Mouse (Mus musculus): ENCODE results near the gene Polg2. TPM values are rescaled to one million over a fixed set of nuclear protein-coding genes. Genes with fewer than 3 reads are reported as not detected.

Gene Polg2
- total and polyA plus RNA-seq, 3 experiments, result 12.1 to 12.5 (median 12.3) TPM

- dilution Hi-C loops (cut with MboI; ENCODE audit: extremely low pct_ligation_motif_present, extremely low pct_unique_long_range_greater_than_20kb, low sequenced_read_pairs) (no loop called here), in situ Hi-C loops (cut with MboI; ENCODE audit: low pct_ligation_motif_present, low pct_unique_long_range_greater_than_20kb, low sequenced_read_pairs) (no loop called here)
- H3K9ac ChIP-seq (ENCODE audit: insufficient read depth, low read depth), result no peak overlapping the region
- H3K9me3 ChIP-seq (replicated peaks; ENCODE audit: low read length), result no peaks in the 10 kb centered on the region
- no peak for DNase-seq (ENCODE audit: extremely low read depth)
- no peaks in the 10 kb centered on the region for H3K79me2 ChIP-seq (replicated peaks; ENCODE audit: control insufficient read depth, extremely low read depth, insufficient read depth, poor library complexity, severe bottlenecking)
- TF ChIP-seq MAZ (IDR thresholded peaks at IDR 0.05; ENCODE audit: low read depth, low read length) (no peak), ZKSCAN1 (IDR thresholded peaks at IDR 0.05; ENCODE audit: borderline replicate concordance, low read depth, low read length) (no peak), GABPA (IDR thresholded peaks at IDR 0.05; ENCODE audit: insufficient replicate concordance, low read depth, low read length) (no peak), ZNF384 (IDR thresholded peaks at IDR 0.05; ENCODE audit: low read depth, low read length) (no peak), CTCF (conservative IDR thresholded peaks at IDR 0.05 in 1 of 2, IDR thresholded peaks at IDR 0.05 in 1 of 2; ENCODE audit: low read depth in 2 of 2, low read length in 2 of 2) (no peak), NELFE (IDR thresholded peaks at IDR 0.05; ENCODE audit: low read depth, low read length) (no peak), BHLHE40 (IDR thresholded peaks at IDR 0.05; ENCODE audit: low read depth, low read length) (no peak), E2F4 (IDR thresholded peaks at IDR 0.05; ENCODE audit: insufficient replicate concordance, low read depth, low read length) (no peak), EP300 (IDR thresholded peaks at IDR 0.05; ENCODE audit: low read length) (no peak), MAX (IDR thresholded peaks at IDR 0.05; ENCODE audit: low read length) (no peak), ZC3H11A (IDR thresholded peaks at IDR 0.05; ENCODE audit: low read depth, low read length) (no peak), TCF12 (IDR thresholded peaks at IDR 0.05; ENCODE audit: low read depth, low read length) (no peak), MEF2A (IDR thresholded peaks at IDR 0.05; ENCODE audit: borderline replicate concordance, low read depth, low read length) (no peak), NRF1 (IDR thresholded peaks at IDR 0.05; ENCODE audit: low read depth, low read length) (no peak), JUN (IDR thresholded peaks at IDR 0.05; ENCODE audit: insufficient read depth, low read depth, low read length) (no peak), KAT2A (IDR thresholded peaks at IDR 0.05; ENCODE audit: insufficient replicate concordance, low read length) (no peak), SIN3A (IDR thresholded peaks at IDR 0.05; ENCODE audit: low read length) (no peak), HCFC1 (IDR thresholded peaks at IDR 0.05; ENCODE audit: low read depth, low read length) (no peak), MXI1 (IDR thresholded peaks at IDR 0.05; ENCODE audit: low read depth, low read length) (no peak)
- H3K4me2 ChIP-seq (ENCODE audit: insufficient read depth, low read depth, poor library complexity, severe bottlenecking), result no peak overlapping the region
- peaks cover 86 to 98% of the 10 kb centered on the region in 2 experiments for H3K36me3 ChIP-seq (replicated peaks in 1 of 2; ENCODE audit: control insufficient read depth in 1 of 2, insufficient read depth in 1 of 2, low read length in 1 of 2)
- H3K27ac ChIP-seq (ENCODE audit: insufficient read depth, low read depth), result no peak overlapping the region
- no peaks in the 10 kb centered on the region for H3K4me1 ChIP-seq (ENCODE audit: control insufficient read depth in 1 of 2, insufficient read depth in 2 of 2)
- H3K4me3 ChIP-seq (replicated peaks in 1 of 3; ENCODE audit: low read depth in 2 of 3, low read length in 2 of 3, poor library complexity in 1 of 3), result no peak overlapping the region
- no peaks in the 10 kb centered on the region for H3K27me3 ChIP-seq (replicated peaks)
Observed at GRCm38 (mm10) chr11:106815761-106816160, 36.4 kb upstream of the Polg2 start.

GRCm38 (mm10) chr11:106815331-106815730, 36.0 kb upstream of the Polg2 start:
- Histone ChIP-seq H3K9me3 (replicated peaks; ENCODE audit: low read length) (no peaks in the 10 kb centered on the region), H3K79me2 (replicated peaks; ENCODE audit: control insufficient read depth, extremely low read depth, insufficient read depth, poor library complexity, severe bottlenecking) (no peaks in the 10 kb centered on the region), H3K36me3 (replicated peaks in 1 of 2; ENCODE audit: control insufficient read depth in 1 of 2, insufficient read depth in 1 of 2, low read length in 1 of 2) (peaks cover 84 to 98% of the 10 kb centered on the region in 2 experiments), H3K27me3 (replicated peaks) (no peaks in the 10 kb centered on the region), H3K4me2 (ENCODE audit: insufficient read depth, low read depth, poor library complexity, severe bottlenecking) (no peak overlapping the region), H3K4me3 (replicated peaks in 1 of 3; ENCODE audit: low read depth in 2 of 3, low read length in 2 of 3, poor library complexity in 1 of 3) (no peak overlapping the region), H3K9ac (ENCODE audit: insufficient read depth, low read depth) (no peak overlapping the region), H3K4me1 (ENCODE audit: control insufficient read depth in 1 of 2, insufficient read depth in 2 of 2) (no peaks in the 10 kb centered on the region), H3K27ac (ENCODE audit: insufficient read depth, low read depth) (no peak overlapping the region)
- TF ChIP-seq USF2 (conservative IDR thresholded peaks at IDR 0.05; ENCODE audit: low read depth, low read length) (no peak), ETS1 (conservative IDR thresholded peaks at IDR 0.05; ENCODE audit: low read depth, low read length) (no peak), NELFE (IDR thresholded peaks at IDR 0.05; ENCODE audit: low read depth, low read length) (no peak), MXI1 (IDR thresholded peaks at IDR 0.05; ENCODE audit: low read depth, low read length) (no peak), UBTF (IDR thresholded peaks at IDR 0.05; ENCODE audit: low read depth, low read length) (no peak), NRF1 (IDR thresholded peaks at IDR 0.05; ENCODE audit: low read depth, low read length) (no peak), POLR2A (IDR thresholded peaks at IDR 0.05; ENCODE audit: low read depth, low read length) (no peak), SIN3A (IDR thresholded peaks at IDR 0.05; ENCODE audit: low read length) (no peak), E2F4 (IDR thresholded peaks at IDR 0.05; ENCODE audit: insufficient replicate concordance, low read depth, low read length) (no peak), ZC3H11A (IDR thresholded peaks at IDR 0.05; ENCODE audit: low read depth, low read length) (no peak), EP300 (IDR thresholded peaks at IDR 0.05; ENCODE audit: low read length) (no peak), MAFK (IDR thresholded peaks at IDR 0.05; ENCODE audit: insufficient replicate concordance, low read length) (no peak), BHLHE40 (IDR thresholded peaks at IDR 0.05; ENCODE audit: low read depth, low read length) (no peak), HCFC1 (IDR thresholded peaks at IDR 0.05; ENCODE audit: low read depth, low read length) (no peak), IRF4 (IDR thresholded peaks at IDR 0.05; ENCODE audit: low read depth, low read length) (no peak), PAX5 (IDR thresholded peaks at IDR 0.05; ENCODE audit: low read length) (no peak), TCF12 (IDR thresholded peaks at IDR 0.05; ENCODE audit: low read depth, low read length) (no peak)
- DNase-seq (ENCODE audit: extremely low read depth), result no peak
- in situ Hi-C loops (cut with MboI; ENCODE audit: low pct_ligation_motif_present, low pct_unique_long_range_greater_than_20kb, low sequenced_read_pairs), result no loop called here
- dilution Hi-C loops (cut with MboI; ENCODE audit: extremely low pct_ligation_motif_present, extremely low pct_unique_long_range_greater_than_20kb, low sequenced_read_pairs), result no loop called here
